Mouse (Mus musculus) heart, embryonic 13.5 days (tissue): ENCODE data around the gene Tmsb10. TPM values are rescaled to one million over a fixed set of nuclear protein-coding genes. Genes with fewer than 3 reads are reported as not detected.
A peak's percentile ranks its signal among the peaks of the same experiment; 100 is the strongest.

ENCODE experiments used
- ATAC-seq: fragments of 200-750 bp; cut with Nextera tagmentation; 2 replicates; pipeline ENCODE4 v1.8.0; 2017; ENCODE audit warnings: moderate TSS enrichment; ENCODE audit not compliant: insufficient number of reproducible peaks, low FRiP score, low TSS enrichment; ENCODE audit errors: extremely low read depth
- H3K27ac ChIP-seq: fragments of 300-500 bp; sonication (generic); replicated peaks from 2 replicates; pipeline ENCODE4 v1.5.1; 2015; ENCODE audit warnings: moderate library complexity, mild to moderate bottlenecking, inconsistent platforms
- H3K27me3 ChIP-seq: fragments of 300-500 bp; sonication (generic); replicated peaks from 2 replicates; pipeline ENCODE4 v1.6.1; 2015; ENCODE audit warnings: mild to moderate bottlenecking, inconsistent platforms
- H3K36me3 ChIP-seq: fragments of 300-500 bp; sonication (generic); 2 replicates; pipeline ENCODE4 v1.6.1; 2015; ENCODE audit warnings: mild to moderate bottlenecking, inconsistent platforms
- H3K4me1 ChIP-seq: fragments of 300-500 bp; sonication (generic); 2 replicates; pipeline ENCODE4 v1.6.1; 2015; ENCODE audit warnings: inconsistent platforms
- H3K4me2 ChIP-seq: fragments of 300-500 bp; sonication (generic); 2 replicates; pipeline ENCODE4 v1.6.1; 2015; ENCODE audit warnings: inconsistent platforms, mild to moderate bottlenecking, moderate library complexity
- H3K4me3 ChIP-seq: fragments of 300-500 bp; sonication (generic); 2 replicates; pipeline ENCODE4 v1.5.1; 2015; ENCODE audit warnings: moderate library complexity, mild to moderate bottlenecking, inconsistent platforms
- H3K9ac ChIP-seq: fragments of 300-500 bp; sonication (generic); 2 replicates; pipeline ENCODE4 v1.6.1; 2015; ENCODE audit warnings: inconsistent platforms, mild to moderate bottlenecking, moderate library complexity
- H3K9me3 ChIP-seq: fragments of 300-500 bp; sonication (generic); 2 replicates; pipeline ENCODE4 v1.6.1; 2016; ENCODE audit warnings: inconsistent platforms
- WGBS: fragments of 180-500 bp; shearing (Covaris S2); methylation state at CpG from one replicate; pipeline ENCODE4 v1.1.7; 2015; ENCODE audit warnings: mixed read lengths; 5-methylcytosine and 5-hydroxymethylcytosine counted together
- polyA plus RNA-seq: library from polyadenylated mRNA; unstranded; fragments of >200 nt; fragmentation: Nextera tagmentation; extraction: Ambion mirVana; gene quantifications from 2 replicates; pipeline ENCODE4 v1.2.1, GENCODE M21; 2015

The Tmsb10 gene
- polyA plus RNA-seq, 1 experiment from 2014 or later = 1,381 TPM

GRCm38 (mm10) chr6:72955517-72956198, 2.9 kb downstream of the Tmsb10 start:
- no peak for ATAC-seq

GRCm38 (mm10) chr6:72954786-72955185, 3.8 kb downstream of the Tmsb10 start:
- Histone ChIP-seq H3K27ac (peak overlapping the region; percentile 91; the same call in 1 of the 2 replicates), H3K9ac (no peak overlapping the region), H3K27me3 (no peaks in the 10 kb centered on the region), H3K4me3 (no peak overlapping the region), H3K36me3 (no peaks in the 10 kb centered on the region), H3K4me1 (peaks cover 39% of the 10 kb centered on the region), H3K9me3 (no peaks in the 10 kb centered on the region), H3K4me2 (no peak overlapping the region)
- WGBS = 56% methylated on average over 7 of the region's 7 CpGs
- no peak for ATAC-seq

More at GRCm38 (mm10) chr6:72955517-72956198, 2.9 kb downstream of the Tmsb10 start:
- Histone ChIP-seq H3K9me3 (no peaks in the 10 kb centered on the region), H3K9ac (0 out of 2 replicates have a peak overlapping the region, but pooled peaks have one; percentile 99), H3K27me3 (no peaks in the 10 kb centered on the region), H3K4me2 (peak overlapping the region; percentile 84), H3K36me3 (no peaks in the 10 kb centered on the region), H3K4me3 (peak overlapping the region; percentile 91), H3K27ac (peak overlapping the region; percentile 91), H3K4me1 (peaks cover 42% of the 10 kb centered on the region)
- WGBS = 52% methylated on average over 8 of the region's 8 CpGs

GRCm38 (mm10) chr6:72952967-72953366, 5.6 kb downstream of the Tmsb10 start:
- H3K4me2 ChIP-seq = no peak overlapping the region
- no peaks in the 10 kb centered on the region for H3K27me3 ChIP-seq
- H3K27ac ChIP-seq = no peak overlapping the region
- ATAC-seq = no peak
- WGBS = 72% methylated on average over 2 of the region's 2 CpGs
- H3K9ac ChIP-seq = no peak overlapping the region
- no peak overlapping the region for H3K4me3 ChIP-seq
- no peaks in the 10 kb centered on the region for H3K9me3 ChIP-seq
- peaks cover 31% of the 10 kb centered on the region for H3K4me1 ChIP-seq
- no peaks in the 10 kb centered on the region for H3K36me3 ChIP-seq

GRCm38 (mm10) chr6:72952221-72952620, 6.3 kb downstream of the Tmsb10 start:
- no peaks in the 10 kb centered on the region for H3K27me3 ChIP-seq
- no peak overlapping the region for H3K4me3 ChIP-seq
- ATAC-seq = no peak
- no peak overlapping the region for H3K9ac ChIP-seq
- no peaks in the 10 kb centered on the region for H3K36me3 ChIP-seq
- no peaks in the 10 kb centered on the region for H3K9me3 ChIP-seq
- H3K27ac ChIP-seq = peak overlapping the region; percentile 8; the same call in 1 of the 2 replicates
- H3K4me1 ChIP-seq = peaks cover 31% of the 10 kb centered on the region
- 52% methylated on average over 2 of the region's 2 CpGs for WGBS
- no peak overlapping the region for H3K4me2 ChIP-seq

- Histone ChIP-seq H3K4me2 (no peak overlapping the region), H3K4me1 (peaks cover 5% of the 10 kb centered on the region; the same call in 1 of the 2 replicates), H3K9me3 (peaks cover 11% of the 10 kb centered on the region; the same call in 1 of the 2 replicates), H3K27ac (no peak overlapping the region), H3K27me3 (no peaks in the 10 kb centered on the region), H3K9ac (no peak overlapping the region), H3K4me3 (no peak overlapping the region), H3K36me3 (no peaks in the 10 kb centered on the region)
- 83% methylated on average over 9 of the region's 9 CpGs for WGBS
- ATAC-seq = no peak
Measured at GRCm38 (mm10) chr6:72949161-72949756, 9.3 kb downstream of the Tmsb10 start.

- no peak for ATAC-seq
- H3K4me2 ChIP-seq = no peak overlapping the region
- no peaks in the 10 kb centered on the region for H3K36me3 ChIP-seq
- peaks cover 11% of the 10 kb centered on the region; the same call in 1 of the 2 replicates for H3K9me3 ChIP-seq
- no peaks in the 10 kb centered on the region for H3K27me3 ChIP-seq
- H3K27ac ChIP-seq = no peak overlapping the region
- peaks cover 5% of the 10 kb centered on the region; the same call in 1 of the 2 replicates for H3K4me1 ChIP-seq
- 74% methylated on average over 3 of the region's 3 CpGs for WGBS
- H3K4me3 ChIP-seq = no peak overlapping the region
- H3K9ac ChIP-seq = no peak overlapping the region
Measured at GRCm38 (mm10) chr6:72948392-72948791, 10.2 kb downstream of the Tmsb10 start.

- WGBS = 40% methylated on average over 6 of the region's 6 CpGs
- ATAC-seq = no peak
- H3K27me3 ChIP-seq = no peaks in the 10 kb centered on the region
- peaks cover 5% of the 10 kb centered on the region; the same call in 1 of the 2 replicates for H3K4me1 ChIP-seq
- H3K27ac ChIP-seq = no peak overlapping the region
- H3K4me3 ChIP-seq = no peak overlapping the region
- no peak overlapping the region for H3K9ac ChIP-seq
- H3K36me3 ChIP-seq = no peaks in the 10 kb centered on the region
- H3K4me2 ChIP-seq = no peak overlapping the region
- peaks cover 11% of the 10 kb centered on the region; the same call in 1 of the 2 replicates for H3K9me3 ChIP-seq
Measured at GRCm38 (mm10) chr6:72947960-72948359, 10.6 kb downstream of the Tmsb10 start.

- Histone ChIP-seq H3K9ac (no peak overlapping the region), H3K4me2 (no peak overlapping the region), H3K27me3 (no peaks in the 10 kb centered on the region), H3K4me1 (peaks cover 4% of the 10 kb centered on the region; the same call in 1 of the 2 replicates), H3K36me3 (no peaks in the 10 kb centered on the region), H3K27ac (no peak overlapping the region), H3K9me3 (no peaks in the 10 kb centered on the region), H3K4me3 (no peak overlapping the region)
- no peak for ATAC-seq
- 5% methylated on average over 3 of the region's 3 CpGs for WGBS
Measured at GRCm38 (mm10) chr6:72940493-72940892, 18.1 kb downstream of the Tmsb10 start.

GRCm38 (mm10) chr6:72937859-72938258, 20.7 kb downstream of the Tmsb10 start:
- Histone ChIP-seq H3K36me3 (no peaks in the 10 kb centered on the region), H3K27me3 (no peaks in the 10 kb centered on the region), H3K4me3 (no peak overlapping the region), H3K9me3 (no peaks in the 10 kb centered on the region), H3K4me2 (no peak overlapping the region), H3K27ac (no peak overlapping the region), H3K4me1 (peaks cover 4% of the 10 kb centered on the region; the same call in 1 of the 2 replicates), H3K9ac (no peak overlapping the region)
- 53% methylated on average over 5 of the region's 5 CpGs for WGBS
- ATAC-seq = no peak

GRCm38 (mm10) chr6:72937430-72937829, 21.1 kb downstream of the Tmsb10 start:
- no peak overlapping the region for H3K4me2 ChIP-seq
- no peaks in the 10 kb centered on the region for H3K36me3 ChIP-seq
- no peaks in the 10 kb centered on the region for H3K27me3 ChIP-seq
- peaks cover 4% of the 10 kb centered on the region; the same call in 1 of the 2 replicates for H3K4me1 ChIP-seq
- no peak overlapping the region for H3K27ac ChIP-seq
- 74% methylated on average over 3 of the region's 3 CpGs for WGBS
- H3K9ac ChIP-seq = no peak overlapping the region
- H3K4me3 ChIP-seq = no peak overlapping the region
- ATAC-seq = no peak
- H3K9me3 ChIP-seq = no peaks in the 10 kb centered on the region

GRCm38 (mm10) chr6:72932955-72933354, 25.6 kb downstream of the Tmsb10 start:
- Histone ChIP-seq H3K27ac (no peak overlapping the region), H3K27me3 (no peaks in the 10 kb centered on the region), H3K9me3 (no peaks in the 10 kb centered on the region), H3K9ac (no peak overlapping the region), H3K4me1 (peaks cover 4% of the 10 kb centered on the region; the same call in 1 of the 2 replicates), H3K4me3 (no peak overlapping the region), H3K4me2 (no peak overlapping the region), H3K36me3 (no peaks in the 10 kb centered on the region)
- 79% methylated on average over 1 of the region's 1 CpGs for WGBS
- ATAC-seq = no peak
